Mouse (Mus musculus): Measurements from ENCODE around the gene Trpm8. TPM values are rescaled to one million over a fixed set of nuclear protein-coding genes. Genes with fewer than 3 reads are reported as not detected.

Gene Trpm8
- polyA plus RNA-seq, 1 experiment from 2014 or later: not detected

GRCm38 (mm10) chr1:88260114-88260513, 17.3 kb upstream of the Trpm8 start:
- no peaks in the 10 kb centered on the region for H3K27me3 ChIP-seq
- H3K4me1 ChIP-seq: peaks cover 20% of the 10 kb centered on the region
- H3K9me3 ChIP-seq (replicated peaks): peaks cover 15% of the 10 kb centered on the region; the same call in 1 of the 2 replicates
- H3K9ac ChIP-seq: no peak overlapping the region
- peaks cover 55% of the 10 kb centered on the region for H3K36me3 ChIP-seq
- no peak overlapping the region for H3K27ac ChIP-seq
- ATAC-seq (replicated peaks; ENCODE audit: low FRiP score): peak; percentile 19; the same call in 1 of the 2 replicates
- H3K4me3 ChIP-seq (replicated peaks): no peak overlapping the region
- WGBS: 73% methylated on average over 6 of the region's 6 CpGs
- H3K4me2 ChIP-seq: no peak overlapping the region

DNA sequence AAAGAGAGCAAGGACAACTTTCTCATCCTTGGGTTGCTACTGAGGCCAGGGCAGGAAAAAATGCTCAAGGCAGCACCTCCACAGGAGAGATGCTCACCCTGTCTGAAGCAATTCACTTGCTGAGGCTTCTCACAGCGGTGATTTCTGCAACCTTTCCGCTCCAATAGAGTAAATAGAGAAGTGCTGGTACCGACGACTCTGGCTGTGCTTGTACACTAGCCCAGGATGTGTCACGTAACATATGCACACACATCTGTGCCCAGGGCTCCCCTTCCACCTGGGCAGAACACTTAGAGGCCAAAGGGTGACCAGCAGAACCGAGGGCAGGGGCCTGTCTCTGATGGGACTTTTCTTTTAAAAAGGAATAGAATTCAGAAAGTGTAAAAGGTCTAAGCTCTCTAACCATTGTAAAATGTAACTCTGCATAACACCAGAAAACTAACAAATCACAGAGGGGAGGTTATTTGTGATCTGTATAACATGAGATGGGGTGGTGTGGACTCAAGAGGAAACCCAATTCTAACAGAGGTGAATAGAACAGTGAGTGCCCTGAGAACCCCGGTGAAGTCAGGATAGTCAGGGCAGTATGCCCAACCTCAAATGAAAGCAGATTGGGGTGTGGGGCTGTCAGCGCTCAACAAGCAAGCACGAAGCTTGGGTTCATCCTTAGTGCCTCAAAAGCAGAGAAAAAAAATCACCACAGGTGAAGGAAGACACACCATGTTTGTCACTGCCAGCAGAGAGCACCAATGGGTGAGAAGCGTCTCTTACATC, 16.7 kb upstream of the Trpm8 start:
- H3K27ac ChIP-seq: no peak overlapping the region
- 82% methylated on average over 10 of the region's 10 CpGs for WGBS
- H3K9ac ChIP-seq: no peak overlapping the region
- peaks cover 20% of the 10 kb centered on the region for H3K4me1 ChIP-seq
- no peaks in the 10 kb centered on the region for H3K27me3 ChIP-seq
- no peak overlapping the region for H3K4me3 ChIP-seq (replicated peaks)
- peaks cover 62% of the 10 kb centered on the region for H3K36me3 ChIP-seq
- 0 out of 2 replicates have a peak, but pooled peaks cover 12% of the 10 kb centered on the region for H3K9me3 ChIP-seq (replicated peaks)
- no peak overlapping the region for H3K4me2 ChIP-seq
- no peak for ATAC-seq (replicated peaks; ENCODE audit: low FRiP score)

DNA sequence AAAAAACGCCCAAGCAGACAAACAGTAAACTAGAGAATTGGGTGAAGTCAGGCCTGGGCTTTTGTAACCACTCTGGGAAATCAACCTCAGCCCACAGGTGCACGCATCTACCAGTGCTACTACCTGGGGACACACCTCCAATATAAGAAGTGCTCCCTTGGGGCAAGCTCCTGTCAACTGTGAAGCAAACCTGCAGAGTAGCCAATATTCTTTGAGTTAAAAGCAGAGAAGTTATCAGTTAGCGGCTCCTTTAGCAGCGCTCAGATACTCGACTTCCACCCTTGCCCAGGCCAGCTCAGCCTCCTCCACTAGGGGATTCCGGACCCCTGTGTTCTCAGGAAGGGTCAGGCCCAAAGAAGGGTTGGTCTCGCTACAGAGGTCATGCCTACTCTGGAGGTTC, 15.8 kb upstream of the Trpm8 start:
- WGBS: 84% methylated on average over 7 of the region's 7 CpGs
- H3K27ac ChIP-seq: no peak overlapping the region

GRCm38 (mm10) chr1:88262255-88262654, 15.2 kb upstream of the Trpm8 start:
- no peak for ATAC-seq (replicated peaks; ENCODE audit: low FRiP score)

More for the DNA sequence above, 15.8 kb upstream of the Trpm8 start:
- peaks cover 20% of the 10 kb centered on the region for H3K4me1 ChIP-seq
- no peak overlapping the region for H3K4me3 ChIP-seq (replicated peaks)
- no peaks in the 10 kb centered on the region for H3K27me3 ChIP-seq
- H3K9me3 ChIP-seq (replicated peaks): 0 out of 2 replicates have a peak, but pooled peaks cover 5% of the 10 kb centered on the region
- no peak for ATAC-seq (replicated peaks; ENCODE audit: low FRiP score)
- no peak overlapping the region for H3K4me2 ChIP-seq
- H3K36me3 ChIP-seq: peaks cover 71% of the 10 kb centered on the region
- H3K9ac ChIP-seq: no peak overlapping the region

DNA sequence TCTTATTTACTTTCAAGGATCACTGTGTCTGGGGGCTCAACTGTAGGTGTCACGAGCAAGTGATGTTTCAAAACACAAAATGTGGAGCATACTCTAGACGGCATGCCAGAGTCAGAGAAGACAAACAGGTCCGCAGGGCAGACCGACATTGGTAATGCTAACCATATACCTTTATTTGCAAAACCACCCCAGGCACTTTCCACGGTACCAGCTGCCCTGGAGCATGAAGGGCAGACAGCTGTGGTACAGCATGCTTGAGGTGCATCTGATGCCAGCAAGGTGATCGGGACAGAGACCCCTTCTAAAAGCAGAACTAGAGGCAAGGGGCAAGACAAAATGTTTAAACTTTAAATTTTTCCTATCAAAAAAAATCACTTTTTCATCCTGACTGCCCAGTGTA, 14.5 kb upstream of the Trpm8 start:
- no peaks in the 10 kb centered on the region for H3K27me3 ChIP-seq
- H3K9me3 ChIP-seq (replicated peaks): no peaks in the 10 kb centered on the region
- 75% methylated on average over 6 of the region's 6 CpGs for WGBS
- H3K4me3 ChIP-seq (replicated peaks): no peak overlapping the region
- no peak overlapping the region for H3K27ac ChIP-seq
- H3K4me2 ChIP-seq: no peak overlapping the region
- no peak for ATAC-seq (replicated peaks; ENCODE audit: low FRiP score)
- H3K36me3 ChIP-seq: peaks cover 84% of the 10 kb centered on the region
- H3K4me1 ChIP-seq: peaks cover 20% of the 10 kb centered on the region
- no peak overlapping the region for H3K9ac ChIP-seq

More at GRCm38 (mm10) chr1:88262255-88262654, 15.2 kb upstream of the Trpm8 start:
- 62% methylated on average over 4 of the region's 4 CpGs for WGBS
- H3K4me1 ChIP-seq: peaks cover 20% of the 10 kb centered on the region
- no peaks in the 10 kb centered on the region for H3K27me3 ChIP-seq
- H3K27ac ChIP-seq: no peak overlapping the region
- no peak overlapping the region for H3K9ac ChIP-seq
- no peak overlapping the region for H3K4me2 ChIP-seq
- peaks cover 77% of the 10 kb centered on the region for H3K36me3 ChIP-seq
- no peak overlapping the region for H3K4me3 ChIP-seq (replicated peaks)
- H3K9me3 ChIP-seq (replicated peaks): 0 out of 2 replicates have a peak, but pooled peaks cover 2% of the 10 kb centered on the region

- Histone ChIP-seq H3K27ac (no peak overlapping the region), H3K36me3 (peaks cover 92% of the 10 kb centered on the region), H3K4me1 (peaks cover 20% of the 10 kb centered on the region), H3K4me3 (replicated peaks) (no peak overlapping the region), H3K27me3 (no peaks in the 10 kb centered on the region), H3K4me2 (no peak overlapping the region), H3K9me3 (replicated peaks) (no peaks in the 10 kb centered on the region), H3K9ac (no peak overlapping the region)
- no peak for ATAC-seq (replicated peaks; ENCODE audit: low FRiP score)
- WGBS: 91% methylated on average over 5 of the region's 5 CpGs
Observed at GRCm38 (mm10) chr1:88263778-88264177, 13.7 kb upstream of the Trpm8 start.

DNA sequence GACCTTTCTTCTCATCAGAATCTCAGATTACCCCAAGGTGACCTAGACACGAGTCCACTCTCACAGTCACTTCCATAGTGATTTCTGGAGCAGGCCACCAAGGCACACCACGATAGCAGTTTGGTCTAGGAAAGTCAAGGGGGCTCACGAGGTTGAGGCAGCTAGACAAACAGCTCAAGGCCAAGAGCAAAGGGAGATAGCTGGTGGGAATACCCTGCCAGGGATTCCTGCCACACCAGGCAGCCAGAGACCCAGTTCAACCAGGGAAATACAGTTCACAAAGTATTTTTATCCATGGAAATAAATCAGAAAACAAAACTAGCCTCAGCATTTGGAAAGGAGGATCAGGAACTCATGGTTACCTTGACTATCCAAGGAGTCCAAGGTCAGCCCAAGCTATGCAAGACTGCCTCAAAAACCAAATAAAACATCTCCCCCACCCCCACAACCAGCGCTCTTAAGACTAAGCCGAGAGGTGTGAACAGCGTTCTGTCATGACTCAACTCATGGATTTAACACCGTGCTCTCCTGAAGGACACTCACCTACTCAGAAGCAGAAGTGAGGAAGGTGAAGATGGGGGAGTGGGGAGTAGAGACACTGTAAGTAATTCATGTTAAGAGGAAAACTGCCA, 13.1 kb upstream of the Trpm8 start:
- no peak overlapping the region for H3K27ac ChIP-seq
- H3K4me3 ChIP-seq (replicated peaks): no peak overlapping the region
- no peaks in the 10 kb centered on the region for H3K9me3 ChIP-seq (replicated peaks)
- 85% methylated on average over 7 of the region's 7 CpGs for WGBS
- peaks cover 16% of the 10 kb centered on the region for H3K4me1 ChIP-seq
- no peak for ATAC-seq (replicated peaks; ENCODE audit: low FRiP score)
- peaks cover 98% of the 10 kb centered on the region for H3K36me3 ChIP-seq
- no peak overlapping the region for H3K4me2 ChIP-seq
- no peak overlapping the region for H3K9ac ChIP-seq
- H3K27me3 ChIP-seq: no peaks in the 10 kb centered on the region

DNA sequence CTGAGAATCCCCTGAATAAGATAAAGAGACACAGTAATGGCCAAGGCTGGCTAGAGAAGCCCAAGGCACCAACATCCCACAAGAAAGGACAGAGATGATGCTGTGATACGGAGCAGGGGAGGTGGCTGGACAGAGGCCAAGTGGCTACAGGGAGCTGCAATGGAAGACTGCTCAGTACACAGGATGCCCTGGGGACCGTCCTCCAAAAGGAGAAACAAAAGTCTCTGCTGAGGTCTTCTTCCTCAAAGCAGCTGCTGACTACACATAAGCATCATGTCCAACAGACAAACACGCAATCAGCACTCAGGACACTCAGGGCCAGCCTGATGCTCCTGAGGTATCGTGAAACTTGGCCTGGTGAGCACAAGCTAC, 12.6 kb upstream of the Trpm8 start:
- ATAC-seq (replicated peaks; ENCODE audit: low FRiP score): no peak
- Histone ChIP-seq H3K4me1 (peaks cover 11% of the 10 kb centered on the region), H3K4me2 (no peak overlapping the region), H3K9me3 (replicated peaks) (no peaks in the 10 kb centered on the region), H3K4me3 (replicated peaks) (no peak overlapping the region), H3K36me3 (peaks cover 100% of the 10 kb centered on the region), H3K27me3 (no peaks in the 10 kb centered on the region), H3K9ac (no peak overlapping the region), H3K27ac (no peak overlapping the region)
- WGBS: 75% methylated on average over 4 of the region's 4 CpGs

DNA sequence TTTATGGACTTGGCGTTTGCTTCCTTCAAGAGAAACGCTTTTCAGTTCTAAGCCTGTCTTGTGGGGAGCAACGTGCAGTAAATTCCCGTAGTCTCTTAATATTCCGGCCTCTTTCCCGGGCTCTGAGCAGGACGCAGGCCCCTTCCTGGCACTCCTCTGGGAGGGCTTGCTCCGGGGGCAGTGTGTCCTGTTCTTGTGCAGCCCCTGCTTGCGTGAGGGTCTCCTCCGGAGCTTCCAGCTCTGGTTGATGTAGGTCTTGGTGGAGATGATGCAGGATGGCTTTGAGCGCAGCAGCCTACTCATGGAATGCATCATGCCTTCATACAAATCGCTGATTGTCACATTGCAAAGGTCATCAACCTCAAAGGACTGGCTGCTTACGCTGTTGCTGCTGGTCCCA, 11.3 kb upstream of the Trpm8 start:
- no peak overlapping the region for H3K9ac ChIP-seq
- peaks cover 91% of the 10 kb centered on the region for H3K36me3 ChIP-seq
- H3K4me3 ChIP-seq (replicated peaks): no peak overlapping the region
- ATAC-seq (replicated peaks; ENCODE audit: low FRiP score): no peak
- H3K27me3 ChIP-seq: no peaks in the 10 kb centered on the region
- H3K27ac ChIP-seq: no peak overlapping the region
- 87% methylated on average over 13 of the region's 13 CpGs for WGBS
- no peaks in the 10 kb centered on the region for H3K9me3 ChIP-seq (replicated peaks)
- no peak overlapping the region for H3K4me2 ChIP-seq
- 0 out of 2 replicates have a peak, but pooled peaks cover 7% of the 10 kb centered on the region for H3K4me1 ChIP-seq

- Histone ChIP-seq H3K9me3 (replicated peaks) (no peaks in the 10 kb centered on the region), H3K9ac (no peak overlapping the region), H3K36me3 (peaks cover 91% of the 10 kb centered on the region), H3K4me3 (replicated peaks) (no peak overlapping the region), H3K27ac (no peak overlapping the region), H3K4me2 (no peak overlapping the region), H3K27me3 (no peaks in the 10 kb centered on the region), H3K4me1 (0 out of 2 replicates have a peak, but pooled peaks cover 3% of the 10 kb centered on the region)
- ATAC-seq (replicated peaks; ENCODE audit: low FRiP score): no peak
- WGBS: 93% methylated on average over 6 of the region's 6 CpGs
Observed at GRCm38 (mm10) chr1:88267489-88267888, 10.0 kb upstream of the Trpm8 start.

GRCm38 (mm10) chr1:88268070-88268469, 9.4 kb upstream of the Trpm8 start:
- no peak for ATAC-seq (replicated peaks; ENCODE audit: low FRiP score)
- 86% methylated on average over 6 of the region's 6 CpGs for WGBS
- H3K27ac ChIP-seq: no peak overlapping the region
- peaks cover 91% of the 10 kb centered on the region for H3K36me3 ChIP-seq
- no peaks in the 10 kb centered on the region for H3K9me3 ChIP-seq (replicated peaks)
- no peaks in the 10 kb centered on the region for H3K27me3 ChIP-seq
- H3K4me3 ChIP-seq (replicated peaks): no peak overlapping the region
- H3K4me1 ChIP-seq: no peaks in the 10 kb centered on the region
- no peak overlapping the region for H3K9ac ChIP-seq
- H3K4me2 ChIP-seq: no peak overlapping the region

- H3K9me3 ChIP-seq (replicated peaks): no peaks in the 10 kb centered on the region
- no peak overlapping the region for H3K4me2 ChIP-seq
- no peak overlapping the region for H3K27ac ChIP-seq
- H3K9ac ChIP-seq: no peak overlapping the region
- ATAC-seq (replicated peaks; ENCODE audit: low FRiP score): no peak
- no peak overlapping the region for H3K4me3 ChIP-seq (replicated peaks)
- peaks cover 91% of the 10 kb centered on the region for H3K36me3 ChIP-seq
- H3K27me3 ChIP-seq: no peaks in the 10 kb centered on the region
- no peaks in the 10 kb centered on the region for H3K4me1 ChIP-seq
- 89% methylated on average over 12 of the region's 12 CpGs for WGBS
Observed at GRCm38 (mm10) chr1:88269539-88270309, 7.7 kb upstream of the Trpm8 start.

Data from kidney, embryonic 15.5 days (tissue).